Mouse (Mus musculus) stomach, postnatal 0 days (tissue): ENCODE results near the gene Timm29.

Experiments used
- CTCF ChIP-seq: IDR thresholded peaks from 2 replicates; pipeline ENCODE4 v1.5.1; 2016; ENCODE audit warnings: antibody characterized with exemption, low read depth, mild to moderate bottlenecking, moderate library complexity
- EP300 ChIP-seq: optimal IDR thresholded peaks from 2 replicates; pipeline ENCODE3; 2016; ENCODE audit warnings: antibody characterized with exemption

- TF ChIP-seq EP300 = no peak
- no peak for TF ChIP-seq CTCF
Observed at GRCm38 (mm10) chr9:21565004-21565586, 27.4 kb upstream of the Timm29 start.
